Mouse (Mus musculus) fat pad, adult 2 months (tissue): ENCODE data around the gene Raet1d.
"Not testable (repeated sequence)": the region's sequence is repeated elsewhere in the genome, so short reads cannot be mapped to it uniquely, and the experiment has no call there.

Experiments used
- DNase-seq: peaks from one replicate; pipeline ENCODE4 v3.0.0-alpha.2; 2011; ENCODE audit warnings: low read depth, low spot score; ENCODE audit errors: extremely low read depth

Raet1d gene

GRCm38 (mm10) chr10:22360252-22360651 is at the start of gene Raet1d:
Raet1d (plus strand) TSS chr10:22360552.
- DNase-seq = not testable (repeated sequence)

GRCm38 (mm10) chr10:22322858-22323257 is 37.5 kb upstream of the Raet1d start:
- DNase-seq = no peak

GRCm38 (mm10) chr10:22345721-22346120 is 14.6 kb upstream of the Raet1d start:
- DNase-seq = not testable (repeated sequence)

GRCm38 (mm10) chr10:22353548-22354195 is 6.7 kb upstream of the Raet1d start:
- not testable (repeated sequence) for DNase-seq

- not testable (repeated sequence) for DNase-seq
Measured at GRCm38 (mm10) chr10:22354196-22354574, 6.2 kb upstream of the Raet1d start.

GRCm38 (mm10) chr10:22357373-22357772 is 3.0 kb upstream of the Raet1d start:
- DNase-seq = not testable (repeated sequence)

- DNase-seq = not testable (repeated sequence)
Measured at GRCm38 (mm10) chr10:22360957-22361356, 605 bp downstream of the Raet1d start.

- not testable (repeated sequence) for DNase-seq
Measured at GRCm38 (mm10) chr10:22361415-22362352, 1.3 kb downstream of the Raet1d start.

- DNase-seq = not testable (repeated sequence)
Measured at GRCm38 (mm10) chr10:22362466-22362865, 2.1 kb downstream of the Raet1d start.

- not testable (repeated sequence) for DNase-seq
Measured at GRCm38 (mm10) chr10:22364915-22365314, 4.6 kb downstream of the Raet1d start.

DNA sequence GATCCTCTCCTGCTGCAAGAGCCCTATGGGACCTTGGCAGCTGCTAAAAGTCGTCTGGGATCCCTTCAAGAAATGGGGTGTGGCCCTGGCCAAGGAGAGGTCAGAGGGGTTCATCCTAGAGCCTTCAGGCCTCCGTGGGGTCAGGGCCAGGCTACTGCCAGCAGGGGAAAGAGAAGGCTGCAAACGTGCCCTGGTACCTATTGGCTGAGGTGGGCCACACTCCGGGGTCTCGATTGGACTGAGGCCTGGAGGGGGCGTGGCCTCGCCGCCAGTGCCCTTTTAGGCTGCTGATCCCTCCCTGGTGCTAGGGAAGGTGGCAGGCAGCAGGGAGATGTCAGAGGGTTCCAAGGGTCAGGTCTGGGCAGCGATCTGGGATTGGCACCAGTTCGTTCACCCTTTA is 20.9 kb downstream of the Raet1d start:
- DNase-seq = not testable (repeated sequence)

- not testable (repeated sequence) for DNase-seq
Measured at GRCm38 (mm10) chr10:22390146-22390545, 29.8 kb downstream of the Raet1d start.

GRCm38 (mm10) chr10:22391616-22392015 is 31.3 kb downstream of the Raet1d start:
- not testable (repeated sequence) for DNase-seq

GRCm38 (mm10) chr10:22393028-22393824 is 32.9 kb downstream of the Raet1d start:
- not testable (repeated sequence) for DNase-seq

- DNase-seq = not testable (repeated sequence)
Measured at GRCm38 (mm10) chr10:22396680-22397079, 36.3 kb downstream of the Raet1d start.

GRCm38 (mm10) chr10:22402225-22402917 is 42.0 kb downstream of the Raet1d start:
- DNase-seq = not testable (repeated sequence)

DNA sequence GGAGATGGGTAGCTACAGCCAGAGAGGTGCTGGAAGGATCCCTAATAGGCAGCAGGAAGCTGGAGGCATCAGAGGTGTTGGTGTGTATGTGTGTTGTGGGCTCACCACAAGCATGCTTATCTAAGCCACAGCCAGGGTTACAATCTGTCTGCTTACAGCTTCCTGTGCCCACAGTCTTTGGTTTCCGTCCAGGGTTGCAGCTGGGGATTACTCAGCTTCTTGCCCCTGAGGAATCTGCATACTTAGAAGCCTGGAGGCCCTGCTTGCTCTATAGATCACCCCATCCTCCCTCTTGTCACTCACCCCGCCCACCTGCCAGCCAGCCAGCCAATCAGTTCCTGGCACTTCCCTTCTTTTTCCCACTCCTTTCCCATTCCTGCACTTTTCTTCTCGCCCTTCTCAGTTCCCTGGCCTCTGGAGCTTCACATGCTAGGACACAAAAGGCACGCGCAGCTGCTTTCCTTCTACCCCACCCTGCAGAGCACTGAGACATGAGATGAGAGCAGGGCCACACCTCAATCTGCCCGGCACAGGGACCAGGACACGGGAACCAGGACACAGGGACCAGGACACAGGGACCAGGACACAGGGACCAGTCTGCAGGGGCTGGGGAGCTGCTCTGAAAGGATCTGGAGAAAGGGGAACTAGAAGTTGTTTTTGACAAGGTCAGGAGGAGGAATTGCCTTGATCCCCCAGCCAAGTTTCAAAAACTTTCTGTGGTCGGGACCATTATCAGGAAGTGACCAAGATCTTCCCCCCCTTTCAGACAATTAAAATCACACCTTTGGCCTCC is 53.5 kb downstream of the Raet1d start:
- DNase-seq = not testable (repeated sequence)
